Mouse (Mus musculus): ENCODE measurements around the gene Tada3. TPM values are rescaled to one million over a fixed set of nuclear protein-coding genes. Genes with fewer than 3 reads are reported as not detected.

Tada3 gene
- total RNA-seq, 2 experiments from 2014 or later: 30.5 to 37.1 TPM

- no peak for DNase-seq
Measured at GRCm38 (mm10) chr6:113388960-113389359, 11.3 kb upstream of the Tada3 start, which contains the start of gene Ttll3. TSS of gene Ttll3 (plus strand) at chr6:113389260.

GRCm38 (mm10) chr6:113386025-113386424 lies 8.3 kb upstream of the Tada3 start:
- DNase-seq: no peak

- no peak for DNase-seq
Measured at GRCm38 (mm10) chr6:113385160-113385714, 7.6 kb upstream of the Tada3 start.

- no peak for DNase-seq
Measured at GRCm38 (mm10) chr6:113384351-113384927, 6.8 kb upstream of the Tada3 start.

GRCm38 (mm10) chr6:113380480-113380879 lies 2.8 kb upstream of the Tada3 start:
- DNase-seq: no peak

GRCm38 (mm10) chr6:113379246-113379645 lies 1.6 kb upstream of the Tada3 start:
- DNase-seq: no peak

- no peak for DNase-seq
Measured at GRCm38 (mm10) chr6:113377172-113377495, 549 bp downstream of the Tada3 start.

GRCm38 (mm10) chr6:113373491-113373890 lies 4.2 kb downstream of the Tada3 start:
- DNase-seq: peak; percentile 44

- DNase-seq: no peak
Measured at GRCm38 (mm10) chr6:113370194-113370929, 7.3 kb downstream of the Tada3 start.

- no peak for DNase-seq
Measured at GRCm38 (mm10) chr6:113368577-113368976, 9.1 kb downstream of the Tada3 start.

- DNase-seq: no peak
Measured at GRCm38 (mm10) chr6:113368124-113368523, 9.6 kb downstream of the Tada3 start.

- DNase-seq: no peak
Measured at GRCm38 (mm10) chr6:113367574-113367973, 10.1 kb downstream of the Tada3 start.

GRCm38 (mm10) chr6:113366639-113367038 lies 11.0 kb downstream of the Tada3 start:
- no peak for DNase-seq

- DNase-seq: peak; percentile 42
Measured at GRCm38 (mm10) chr6:113364518-113365135, 13.1 kb downstream of the Tada3 start.

GRCm38 (mm10) chr6:113362241-113362640 lies 15.4 kb downstream of the Tada3 start:
- no peak for DNase-seq

GRCm38 (mm10) chr6:113361476-113361875 lies 16.2 kb downstream of the Tada3 start:
- no peak for DNase-seq

- no peak for DNase-seq
Measured at GRCm38 (mm10) chr6:113353696-113354095, 24.0 kb downstream of the Tada3 start.

- no peak for DNase-seq
Measured at GRCm38 (mm10) chr6:113352820-113353219, 24.9 kb downstream of the Tada3 start.

GRCm38 (mm10) chr6:113351653-113352052 lies 26.0 kb downstream of the Tada3 start:
- DNase-seq: no peak

GRCm38 (mm10) chr6:113351161-113351560 lies 26.5 kb downstream of the Tada3 start:
- no peak for DNase-seq

GRCm38 (mm10) chr6:113350538-113350937 lies 27.1 kb downstream of the Tada3 start:
- DNase-seq: no peak

- DNase-seq: no peak
Measured at GRCm38 (mm10) chr6:113346897-113347296, 30.8 kb downstream of the Tada3 start.

GRCm38 (mm10) chr6:113344321-113344720 lies 33.4 kb downstream of the Tada3 start:
- peak; percentile 86 for DNase-seq

Data from adrenal gland, postnatal 10 days (tissue).